Mouse (Mus musculus) hematopoietic stem cell, adult 5-6 weeks (primary cell): ENCODE data around the gene Gm21992. TPM values are rescaled to one million over a fixed set of nuclear protein-coding genes. Genes with fewer than 3 reads are reported as not detected.
"Not testable (repeated sequence)": the region's sequence is repeated elsewhere in the genome, so short reads cannot be mapped to it uniquely, and the experiment has no call there.

Experiments
- ATAC-seq, 2 experiments: fragments of 125-278 bp in 1 of 2; replicated peaks in 1 of 2; 2 replicates each; pipeline ENCODE4 v1.8.0; 2016 to 2017; ENCODE audit warnings: inconsistent platforms in 2 of 2, mild to moderate bottlenecking in 2 of 2, moderate number of reproducible peaks in 2 of 2, low read depth in 1 of 2, moderate TSS enrichment in 1 of 2; ENCODE audit not compliant: low FRiP score in 2 of 2, poor library complexity in 2 of 2, severe bottlenecking in 2 of 2, insufficient read depth in 1 of 2, low TSS enrichment in 1 of 2
- total RNA-seq: library from RNA; stranded (forward); fragments of 172-1452, 232-1000 nt; gene quantifications from 2 replicates; pipeline ENCODE4 v1.2.3, GENCODE M21; 2017

Gm21992 gene
- total RNA-seq, 1 experiment from 2014 or later = 41.8 TPM

- ATAC-seq = no peak
These were observed 17.2 kb upstream of the Gm21992 start for GRCm38 (mm10) chr19:4828444-4829114.

GRCm38 (mm10) chr19:4820678-4821303, 9.4 kb upstream of the Gm21992 start:
- ATAC-seq = no peak

- ATAC-seq = no peak
These were observed 5.9 kb upstream of the Gm21992 start for GRCm38 (mm10) chr19:4817182-4817835.

GRCm38 (mm10) chr19:4813015-4813414, 1.6 kb upstream of the Gm21992 start:
- no peak for ATAC-seq

GRCm38 (mm10) chr19:4812334-4812949, 1.0 kb upstream of the Gm21992 start:
- not testable (repeated sequence) for ATAC-seq

- ATAC-seq = no peak
These were observed 464 bp upstream of the Gm21992 start for GRCm38 (mm10) chr19:4811909-4812242.

GRCm38 (mm10) chr19:4810746-4811062, 708 bp downstream of the Gm21992 start:
- ATAC-seq = no peak; a peak in 1 of 4 replicates

- ATAC-seq = no peak
These were observed 1.1 kb downstream of the Gm21992 start for GRCm38 (mm10) chr19:4810309-4810708.

GRCm38 (mm10) chr19:4803283-4803682, 8.1 kb downstream of the Gm21992 start:
- ATAC-seq = no peak; a peak in 1 of 4 replicates

- no peak; a peak in 1 of 4 replicates for ATAC-seq
These were observed 8.7 kb downstream of the Gm21992 start for GRCm38 (mm10) chr19:4802691-4803091.

- ATAC-seq = no peak
These were observed 12.3 kb downstream of the Gm21992 start for GRCm38 (mm10) chr19:4799083-4799482.

GRCm38 (mm10) chr19:4797846-4798245, 13.6 kb downstream of the Gm21992 start:
- no peak for ATAC-seq

- ATAC-seq = no peak
These were observed 15.5 kb downstream of the Gm21992 start for GRCm38 (mm10) chr19:4795929-4796328.

- ATAC-seq = peak; percentile 98 to 100
These were observed 17.5 kb downstream of the Gm21992 start, which contains the start of gene Rbm4 for GRCm38 (mm10) chr19:4793831-4794422. Gene Rbm4 (minus strand): TSS chr19:4793901.

GRCm38 (mm10) chr19:4793281-4793830, 18.1 kb downstream of the Gm21992 start:
- no peak; a peak in 1 of 4 replicates for ATAC-seq

- no peak for ATAC-seq
These were observed 25.1 kb downstream of the Gm21992 start for GRCm38 (mm10) chr19:4786313-4786712.

- no peak for ATAC-seq
These were observed 26.2 kb downstream of the Gm21992 start for GRCm38 (mm10) chr19:4785206-4785605.

- no peak for ATAC-seq
These were observed 28.5 kb downstream of the Gm21992 start for GRCm38 (mm10) chr19:4782891-4783290.
